Mouse (Mus musculus) midbrain, embryonic 11.5 days (tissue): ENCODE measurements around the gene 4931417E11Rik. TPM values are rescaled to one million over a fixed set of nuclear protein-coding genes. Genes with fewer than 3 reads are reported as not detected.
A peak's percentile ranks its signal among the peaks of the same experiment; 100 is the strongest.

Source experiments
- ATAC-seq: fragments of 200-750 bp; cut with Nextera tagmentation; 2 replicates; pipeline ENCODE4 v1.8.0; 2017; ENCODE audit warnings: moderate TSS enrichment, moderate library complexity; ENCODE audit not compliant: low FRiP score
- DNase-seq: peaks from one replicate; pipeline ENCODE4 v3.0.0; 2015; ENCODE audit warnings: low spot score; ENCODE audit errors: missing footprints
- H3K27ac ChIP-seq: fragments of 300-500 bp; sonication (generic); 2 replicates; pipeline ENCODE4 v1.5.1; 2014; ENCODE audit warnings: low read depth, low read length
- H3K27me3 ChIP-seq: fragments of 300-500 bp; sonication (generic); 2 replicates; pipeline ENCODE4 v1.6.1; 2014; ENCODE audit warnings: mild to moderate bottlenecking, low read length, moderate library complexity, mixed read lengths; ENCODE audit not compliant: control insufficient read depth, insufficient read depth
- H3K36me3 ChIP-seq: fragments of 300-500 bp; sonication (generic); 2 replicates; pipeline ENCODE4 v1.6.1; 2014; ENCODE audit warnings: mild to moderate bottlenecking, low read length, moderate library complexity, mixed read lengths; ENCODE audit not compliant: control insufficient read depth, insufficient read depth
- H3K4me1 ChIP-seq: fragments of 300-500 bp; sonication (generic); 2 replicates; pipeline ENCODE4 v1.6.1; 2014; ENCODE audit warnings: low read length; ENCODE audit not compliant: control insufficient read depth, insufficient read depth
- H3K4me2 ChIP-seq: fragments of 300-500 bp; sonication (generic); 2 replicates; pipeline ENCODE4 v1.6.1; 2014; ENCODE audit warnings: mild to moderate bottlenecking, moderate library complexity
- H3K4me3 ChIP-seq: fragments of 300-500 bp; sonication (generic); 2 replicates; pipeline ENCODE4 v1.5.1; 2014; ENCODE audit warnings: low read depth, low read length
- H3K9ac ChIP-seq: fragments of 300-500 bp; sonication (generic); 2 replicates; pipeline ENCODE4 v1.6.1; 2014; ENCODE audit warnings: low read length
- H3K9me3 ChIP-seq: fragments of 300-500 bp; sonication (generic); 2 replicates; pipeline ENCODE4 v1.6.1; 2016; ENCODE audit warnings: low read length; ENCODE audit not compliant: control insufficient read depth
- WGBS: fragments of 180-500 bp; shearing (Covaris S2); extraction: QIAGEN DNeasy Blood & Tissue Kit; methylation state at CpG from one replicate; pipeline ENCODE4 v1.1.7; 2014; 5-methylcytosine and 5-hydroxymethylcytosine counted together
- polyA plus RNA-seq: library from polyadenylated mRNA; unstranded; fragments of >200 nt; fragmentation: Nextera tagmentation; extraction: Ambion mirVana; gene quantifications from 2 replicates; pipeline ENCODE4 v1.2.1, GENCODE M21; 2014

The 4931417E11Rik gene
- not detected in 2 replicates for polyA plus RNA-seq

DNA sequence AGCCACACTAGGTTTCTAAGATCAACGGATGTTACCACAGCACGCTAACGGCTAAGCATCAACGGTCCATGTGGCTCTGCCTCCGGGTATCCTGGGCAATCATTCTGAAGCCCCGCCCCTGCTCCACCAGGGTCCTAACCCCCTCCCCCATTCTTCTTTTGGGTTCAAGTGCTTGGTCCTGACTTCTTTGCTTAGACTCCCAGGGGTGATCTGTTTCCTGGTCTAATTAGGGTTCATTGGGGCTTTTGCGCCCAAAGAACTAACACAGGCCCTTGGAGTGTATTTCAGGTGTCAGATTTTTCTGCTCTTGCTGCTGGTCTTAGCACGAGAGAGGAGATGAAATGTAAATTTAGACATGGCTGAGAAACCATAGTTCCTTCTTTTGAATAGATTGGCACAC is at the start of gene 4931417E11Rik:
TSS of gene 4931417E11Rik (minus strand) at position 101 of the 400 bp plus-strand sequence.
- 84% methylated on average over 8 of the region's 8 CpGs for whole genome bisulfite sequencing
- Histone ChIP-seq H3K4me1 (no peaks in the 10 kb centered on the region), H3K27ac (no peak within 1 kb of the TSS), H3K4me3 (no peak within 1 kb of the TSS), H3K9ac (no peak within 1 kb of the TSS), H3K27me3 (no peaks in the 10 kb centered on the region), H3K4me2 (no peak within 1 kb of the TSS), H3K36me3 (no peaks in the 10 kb centered on the region), H3K9me3 (no peaks in the 10 kb centered on the region)
- DNase-seq (no peak), ATAC-seq (no peak)

DNA sequence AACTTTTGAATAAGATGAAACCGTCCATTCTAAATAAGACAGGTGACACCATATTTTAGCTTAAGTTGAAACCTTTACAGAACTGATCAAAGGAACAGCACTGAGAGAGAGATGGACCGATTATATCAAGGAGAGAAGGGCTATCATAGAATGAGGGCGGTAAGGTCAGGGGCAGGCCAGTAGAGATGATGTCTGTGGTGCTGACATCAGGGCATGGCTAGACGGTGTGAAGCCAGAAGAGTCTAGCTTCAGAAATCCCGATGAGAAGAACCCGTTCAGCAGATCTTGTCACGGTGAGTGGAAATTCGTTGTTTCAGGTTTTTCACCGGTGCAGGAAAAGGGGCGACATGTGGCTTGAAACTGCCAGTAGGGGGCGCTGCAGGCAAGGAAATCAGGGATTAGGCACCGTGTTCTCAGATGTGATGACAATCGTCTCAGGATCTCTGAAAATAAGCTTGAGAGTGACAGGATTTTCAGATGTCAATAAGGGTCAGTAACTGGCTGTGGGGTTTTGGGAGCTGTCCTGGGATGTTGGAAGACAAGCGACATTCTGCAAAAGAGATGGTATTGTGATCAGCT is 48.4 kb upstream of the 4931417E11Rik start:
- Histone ChIP-seq H3K27ac (no peak overlapping the region), H3K4me1 (no peaks in the 10 kb centered on the region), H3K27me3 (no peaks in the 10 kb centered on the region), H3K9me3 (no peaks in the 10 kb centered on the region), H3K4me2 (no peak overlapping the region), H3K36me3 (no peaks in the 10 kb centered on the region), H3K9ac (no peak overlapping the region), H3K4me3 (no peak overlapping the region)
- DNase-seq (peak; percentile 97), ATAC-seq (peak; percentile 84)
- 24% methylated on average over 14 of the region's 14 CpGs for WGBS

DNA sequence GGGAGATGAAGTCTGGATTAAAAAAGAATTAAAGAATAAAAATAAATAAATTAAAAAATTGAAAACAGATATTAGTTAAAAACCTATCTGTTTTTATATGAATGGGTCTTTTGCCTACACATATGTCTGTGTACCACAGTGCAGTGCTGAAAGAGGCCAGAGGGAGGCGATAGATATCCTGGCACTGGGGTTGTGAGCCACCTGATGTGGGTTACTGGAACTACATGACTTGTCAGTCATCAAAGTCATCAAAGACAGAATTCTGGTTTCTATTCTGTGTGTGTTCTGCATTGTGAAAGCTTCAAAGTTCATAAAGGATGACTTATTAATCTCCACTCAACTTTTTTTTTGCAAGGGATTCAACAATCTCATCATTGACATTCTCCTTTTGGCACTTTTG is 43.4 kb upstream of the 4931417E11Rik start:
- Histone ChIP-seq H3K9me3 (no peaks in the 10 kb centered on the region), H3K27ac (no peak overlapping the region), H3K9ac (no peak overlapping the region), H3K4me2 (no peak overlapping the region), H3K27me3 (no peaks in the 10 kb centered on the region), H3K4me1 (no peaks in the 10 kb centered on the region), H3K36me3 (no peaks in the 10 kb centered on the region), H3K4me3 (no peak overlapping the region)
- no peak for DNase-seq
- no peak for ATAC-seq
- WGBS: 27% methylated on average over 1 of the region's 1 CpGs

DNA sequence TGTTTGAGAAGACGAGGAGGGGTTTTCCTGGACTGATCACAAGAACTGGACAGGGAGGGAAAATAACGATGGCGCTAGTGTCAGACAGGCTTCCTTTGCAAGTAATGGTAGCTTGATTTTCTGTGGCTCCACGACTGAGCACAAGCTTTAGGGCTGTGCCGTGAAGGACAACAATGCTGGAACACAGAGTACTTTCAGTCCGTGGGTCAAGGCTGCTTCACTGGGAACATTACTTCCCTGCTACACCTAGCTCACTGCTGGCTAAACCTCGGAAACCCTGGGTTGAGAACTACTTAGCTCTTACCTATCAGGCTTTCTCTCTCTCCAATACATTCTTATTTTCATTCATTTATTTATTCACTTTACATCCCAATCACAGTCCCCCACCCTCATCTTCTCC is 30.2 kb upstream of the 4931417E11Rik start:
- peak; percentile 17 for DNase-seq
- Histone ChIP-seq H3K9ac (no peak overlapping the region), H3K4me1 (no peaks in the 10 kb centered on the region), H3K4me3 (no peak overlapping the region), H3K36me3 (no peaks in the 10 kb centered on the region), H3K4me2 (no peak overlapping the region), H3K27me3 (no peaks in the 10 kb centered on the region), H3K9me3 (no peaks in the 10 kb centered on the region), H3K27ac (no peak overlapping the region)
- WGBS: 86% methylated on average over 7 of the region's 7 CpGs
- ATAC-seq: no peak

DNA sequence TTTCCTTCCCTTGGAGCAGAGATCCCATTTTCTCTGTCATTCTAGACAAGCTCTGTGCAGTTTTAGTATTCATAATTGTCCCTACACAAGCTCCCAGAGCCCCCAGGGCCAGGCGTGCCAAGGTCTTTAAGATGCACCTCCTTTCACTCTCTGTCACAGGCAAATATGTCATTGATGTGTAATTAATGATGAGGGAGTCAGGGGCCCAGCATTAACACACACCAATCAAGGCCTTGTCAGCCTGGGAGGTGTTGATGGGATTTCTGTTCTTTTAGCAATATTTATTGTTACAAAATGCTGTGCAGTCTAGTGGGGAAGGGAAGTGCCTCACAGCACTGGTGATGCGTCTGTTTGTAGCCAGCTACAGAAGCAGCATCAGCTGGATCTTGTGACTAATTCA is 27.9 kb upstream of the 4931417E11Rik start:
- Histone ChIP-seq H3K4me1 (no peaks in the 10 kb centered on the region), H3K9me3 (no peaks in the 10 kb centered on the region), H3K9ac (no peak overlapping the region), H3K27ac (no peak overlapping the region), H3K27me3 (no peaks in the 10 kb centered on the region), H3K36me3 (no peaks in the 10 kb centered on the region), H3K4me2 (no peak overlapping the region), H3K4me3 (no peak overlapping the region)
- WGBS: 79% methylated on average over 2 of the region's 2 CpGs
- ATAC-seq (no peak), DNase-seq (peak; percentile 60)

DNA sequence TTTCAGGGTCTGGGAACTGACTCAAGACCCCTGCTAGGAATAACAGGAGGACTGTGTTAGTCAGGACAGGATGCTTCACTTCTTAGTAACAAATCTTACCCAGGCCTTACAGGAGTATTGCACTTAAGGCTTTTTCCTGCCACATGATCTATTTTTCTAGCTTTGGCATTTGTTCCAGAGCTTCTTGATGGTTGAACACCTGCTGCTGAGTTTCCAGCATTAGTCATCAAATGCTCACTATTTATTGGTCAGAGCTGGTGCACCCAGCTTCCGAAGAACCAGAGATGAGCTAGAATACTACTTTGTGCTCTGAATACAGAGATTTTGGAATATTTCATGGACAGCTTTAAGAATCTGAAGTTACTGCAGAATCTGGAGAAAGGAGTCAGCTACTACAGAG is 21.1 kb upstream of the 4931417E11Rik start:
- Histone ChIP-seq H3K4me1 (peaks cover 2% of the 10 kb centered on the region; the same call in 1 of the 2 replicates), H3K4me3 (no peak overlapping the region), H3K9me3 (no peaks in the 10 kb centered on the region), H3K4me2 (no peak overlapping the region), H3K9ac (no peak overlapping the region), H3K36me3 (no peaks in the 10 kb centered on the region), H3K27ac (no peak overlapping the region), H3K27me3 (no peaks in the 10 kb centered on the region)
- no peak for ATAC-seq
- 97% methylated on average over 1 of the region's 1 CpGs for WGBS
- DNase-seq: no peak

DNA sequence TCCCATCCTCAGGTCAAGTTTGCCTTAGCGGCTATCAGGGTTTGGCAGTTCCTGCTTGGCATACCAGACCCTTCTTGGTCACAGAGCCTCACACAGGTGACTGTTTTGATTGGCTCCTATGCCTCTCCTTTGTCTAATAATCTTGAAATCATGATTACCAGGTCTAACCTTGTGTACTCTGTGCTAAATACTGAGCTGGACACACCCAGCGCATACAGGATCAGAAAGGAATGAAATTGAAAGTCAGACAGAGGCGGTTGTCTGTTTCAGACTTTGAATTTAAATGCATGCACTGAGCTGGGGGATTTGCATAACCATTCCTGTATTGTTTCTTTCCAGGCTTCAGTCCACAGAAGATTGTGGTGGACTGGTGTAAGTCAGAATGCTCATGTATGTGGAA is 16.1 kb upstream of the 4931417E11Rik start:
- Histone ChIP-seq H3K4me1 (peaks cover 2% of the 10 kb centered on the region; the same call in 1 of the 2 replicates), H3K9ac (no peak overlapping the region), H3K4me3 (no peak overlapping the region), H3K36me3 (no peaks in the 10 kb centered on the region), H3K9me3 (no peaks in the 10 kb centered on the region), H3K27ac (no peak overlapping the region), H3K27me3 (no peaks in the 10 kb centered on the region), H3K4me2 (no peak overlapping the region)
- no peak for DNase-seq
- ATAC-seq: no peak
- 75% methylated on average over 3 of the region's 3 CpGs for WGBS

DNA sequence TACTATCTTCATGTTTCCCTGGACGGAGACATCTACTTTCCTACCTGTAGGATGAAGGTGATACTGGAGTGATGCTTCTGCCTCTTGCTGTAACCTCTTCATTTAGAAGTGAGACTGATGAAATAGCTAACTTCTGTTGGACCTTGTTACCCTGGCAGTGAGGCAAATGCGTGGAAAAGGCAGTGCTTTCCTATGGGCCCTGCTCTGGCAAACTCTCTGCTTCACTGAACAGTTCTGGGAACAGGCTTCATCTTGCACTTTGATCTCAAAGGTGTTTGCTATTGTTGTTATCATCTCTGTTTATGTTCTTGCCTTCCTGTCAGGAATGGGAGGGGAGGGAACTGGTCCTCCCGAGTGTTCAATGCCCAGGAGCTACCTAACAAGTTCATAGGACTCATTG is 3.4 kb downstream of the 4931417E11Rik start:
- no peak overlapping the region for H3K9ac ChIP-seq
- 83% methylated on average over 3 of the region's 3 CpGs for WGBS
- no peaks in the 10 kb centered on the region for H3K9me3 ChIP-seq
- DNase-seq (no peak), ATAC-seq (no peak)
- no peak overlapping the region for H3K27ac ChIP-seq
- H3K4me3 ChIP-seq: no peak overlapping the region
- H3K4me1 ChIP-seq: no peaks in the 10 kb centered on the region
- H3K36me3 ChIP-seq: no peaks in the 10 kb centered on the region
- H3K27me3 ChIP-seq: no peaks in the 10 kb centered on the region
- H3K4me2 ChIP-seq: no peak overlapping the region

DNA sequence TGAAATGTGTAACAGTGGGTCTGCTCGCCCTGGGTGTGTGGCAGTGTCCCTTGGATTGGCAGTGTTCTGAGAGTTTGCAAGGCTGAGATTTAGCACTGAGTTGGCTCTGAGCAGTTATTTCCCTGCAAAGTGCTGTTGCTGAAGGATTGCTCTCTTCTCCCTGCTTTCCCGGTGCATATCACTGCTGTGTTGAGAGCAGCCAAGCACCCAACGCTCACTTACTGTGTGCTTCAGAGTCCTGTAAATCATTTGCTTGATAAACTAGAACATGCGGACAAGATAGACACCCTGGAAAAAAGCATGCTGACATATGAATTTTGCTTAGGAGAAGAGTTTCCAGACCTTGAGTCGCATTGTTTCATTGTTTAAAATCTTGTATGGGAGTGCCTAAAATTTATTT is 6.9 kb downstream of the 4931417E11Rik start:
- Histone ChIP-seq H3K4me3 (no peak overlapping the region), H3K9ac (no peak overlapping the region), H3K4me1 (no peaks in the 10 kb centered on the region), H3K4me2 (no peak overlapping the region), H3K9me3 (no peaks in the 10 kb centered on the region), H3K36me3 (no peaks in the 10 kb centered on the region), H3K27ac (no peak overlapping the region), H3K27me3 (no peaks in the 10 kb centered on the region)
- DNase-seq (no peak), ATAC-seq (no peak)
- WGBS: 85% methylated on average over 5 of the region's 5 CpGs
